Mouse (Mus musculus) heart, embryonic 10.5 days (tissue): Measurements from ENCODE around the gene H2-D1. TPM values are rescaled to one million over a fixed set of nuclear protein-coding genes. Genes with fewer than 3 reads are reported as not detected.
"Not testable (repeated sequence)": the region's sequence is repeated elsewhere in the genome, so short reads cannot be mapped to it uniquely, and the experiment has no call there.

Experiments
- DNase-seq: peaks from one replicate; pipeline ENCODE4 v3.0.0-alpha.2; 2017; ENCODE audit warnings: low spot score
- H3K27ac ChIP-seq: fragments of 300-500 bp; sonication (generic); 2 replicates; pipeline ENCODE4 v1.5.1; 2016; ENCODE audit warnings: mild to moderate bottlenecking
- H3K27me3 ChIP-seq: fragments of 300-500 bp; sonication (generic); 2 replicates; pipeline ENCODE4 v1.6.1; 2016; ENCODE audit warnings: mild to moderate bottlenecking; ENCODE audit not compliant: poor library complexity, insufficient read depth, severe bottlenecking
- H3K36me3 ChIP-seq: fragments of 300-500 bp; sonication (generic); 2 replicates; pipeline ENCODE4 v1.6.1; 2016; ENCODE audit warnings: mild to moderate bottlenecking, moderate library complexity
- H3K4me1 ChIP-seq: fragments of 300-500 bp; sonication (generic); 2 replicates; pipeline ENCODE4 v1.6.1; 2016; ENCODE audit warnings: mild to moderate bottlenecking
- H3K4me3 ChIP-seq: fragments of 300-500 bp; sonication (generic); 2 replicates; pipeline ENCODE4 v1.5.1; 2016; ENCODE audit warnings: mild to moderate bottlenecking, moderate library complexity
- H3K9me3 ChIP-seq: fragments of 300-500 bp; sonication (generic); 2 replicates; pipeline ENCODE4 v1.6.1; 2016; ENCODE audit warnings: mild to moderate bottlenecking, moderate library complexity
- WGBS: fragments of 180-500 bp; shearing (Covaris S2); methylation state at CpG from one replicate; pipeline ENCODE4 v1.1.7; 2016; 5-methylcytosine and 5-hydroxymethylcytosine counted together
- microRNA-seq: library from miRNA; unstranded; fragments of <30 nt; microRNA quantifications from one replicate; pipeline ENCODE4, GENCODE M21; 2017
- polyA plus RNA-seq: library from polyadenylated mRNA; unstranded; fragments of >200 nt; fragmentation: Nextera tagmentation; extraction: Ambion mirVana; gene quantifications from 2 replicates; pipeline ENCODE4 v1.2.1, GENCODE M21; 2016

Gene H2-D1
- polyA plus RNA-seq, 1 experiment from 2014 or later: 25.0 TPM

- peaks cover 29% of the 10 kb centered on the region for H3K27me3 ChIP-seq
- peak; percentile 72 for DNase-seq
- H3K9me3 ChIP-seq: no peaks in the 10 kb centered on the region
- H3K4me3 ChIP-seq: no peak overlapping the region
- no peaks in the 10 kb centered on the region for H3K36me3 ChIP-seq
- WGBS: 81% methylated on average over 10 of the region's 10 CpGs
- H3K4me1 ChIP-seq: 0 out of 2 replicates have a peak, but pooled peaks cover 5% of the 10 kb centered on the region
- H3K27ac ChIP-seq: no peak overlapping the region
Observed at GRCm38 (mm10) chr17:35303756-35304350, 41.3 kb downstream of the H2-D1 start.

GRCm38 (mm10) chr17:35304478-35304877, 41.9 kb downstream of the H2-D1 start:
- Histone ChIP-seq H3K4me1 (0 out of 2 replicates have a peak, but pooled peaks cover 5% of the 10 kb centered on the region), H3K9me3 (no peaks in the 10 kb centered on the region), H3K27ac (no peak overlapping the region), H3K4me3 (no peak overlapping the region), H3K27me3 (peaks cover 33% of the 10 kb centered on the region), H3K36me3 (no peaks in the 10 kb centered on the region)
- 73% methylated on average over 6 of the region's 6 CpGs for WGBS
- peak; percentile 68 for DNase-seq

GRCm38 (mm10) chr17:35304921-35305320, 42.4 kb downstream of the H2-D1 start:
- H3K4me3 ChIP-seq, H3K36me3 ChIP-seq, H3K9me3 ChIP-seq, H3K27ac ChIP-seq, H3K4me1 ChIP-seq: not testable (repeated sequence)
- peaks cover 38% of the 10 kb centered on the region for H3K27me3 ChIP-seq
- peak; percentile 60 for DNase-seq
- 77% methylated on average over 8 of the region's 8 CpGs for WGBS

Small RNA genes within 50 kb of the gene (microRNA-seq; reads per million reads assigned to microRNA genes)
- gene Mir6975 (2.3 reads per million), gene Mir8094 (0.76 reads per million)

Other genes starting within 250 kb of the H2-D1 start
- gene Vwa7, start 246.2 kb upstream of the H2-D1 start, polyA plus RNA-seq: 0.26 and 0.34 TPM in 2 replicates
- gene Sapcd1, start 234.7 kb upstream of the H2-D1 start, polyA plus RNA-seq: 3.3 and 4.0 TPM in 2 replicates
- gene Msh5, start 216.0 kb upstream of the H2-D1 start, polyA plus RNA-seq: 3.9 and 5.4 TPM in 2 replicates
- gene Clic1, start 212.8 kb upstream of the H2-D1 start, polyA plus RNA-seq: 374 and 380 TPM in 2 replicates
- 192 and 290 TPM in 2 replicates for gene Ddah2, start 203.7 kb upstream of the H2-D1 start, polyA plus RNA-seq
- not detected in 2 replicates for gene Ly6g6c, start 197.3 kb upstream of the H2-D1 start, polyA plus RNA-seq
- gene Mpig6b, start 196.5 kb upstream of the H2-D1 start, polyA plus RNA-seq: 0.63 and 1.0 TPM in 2 replicates
- 0.18 and 0.39 TPM in 2 replicates for gene Ly6g6e, start 185.8 kb upstream of the H2-D1 start, polyA plus RNA-seq
- gene Ly6g6d, start 184.7 kb upstream of the H2-D1 start, polyA plus RNA-seq: 2.5 and 2.6 TPM in 2 replicates
- gene Ly6g6f, start 177.1 kb upstream of the H2-D1 start, polyA plus RNA-seq: 0.91 and 1.0 TPM in 2 replicates
- 66.7 and 69.8 TPM in 2 replicates for gene Abhd16a, start 173.5 kb upstream of the H2-D1 start, polyA plus RNA-seq
- gene Ly6g5c, start 154.5 kb upstream of the H2-D1 start, polyA plus RNA-seq: not detected in 2 replicates
- 0.73 and 0.99 TPM in 2 replicates for gene Ly6g5b, start 147.3 kb upstream of the H2-D1 start, polyA plus RNA-seq
- gene Gpank1, start 141.3 kb upstream of the H2-D1 start, polyA plus RNA-seq: 17.1 and 24.5 TPM in 2 replicates
- 220 and 246 TPM in 2 replicates for gene Csnk2b, start 140.7 kb upstream of the H2-D1 start, polyA plus RNA-seq
- gene D17H6S53E, start 136.4 kb upstream of the H2-D1 start, polyA plus RNA-seq: 7.4 and 11.5 TPM in 2 replicates
- 3.0 and 72.5 TPM in 2 replicates for gene Apom, start 130.7 kb upstream of the H2-D1 start, polyA plus RNA-seq
- gene Bag6, start 127.6 kb upstream of the H2-D1 start, polyA plus RNA-seq: 51.4 and 65.5 TPM in 2 replicates
- gene Prrc2a, start 97.8 kb upstream of the H2-D1 start, polyA plus RNA-seq: 137 and 161 TPM in 2 replicates
- 0.85 and 2.1 TPM in 2 replicates for gene Aif1, start 86.7 kb upstream of the H2-D1 start, polyA plus RNA-seq
- 1.5 and 2.2 TPM in 2 replicates for gene Lst1, start 74.3 kb upstream of the H2-D1 start, polyA plus RNA-seq
- 0.15 TPM in 1 of 2 replicates, not detected in the other for gene Ltb, start 68.3 kb upstream of the H2-D1 start, polyA plus RNA-seq
- gene Tnf, start 60.7 kb upstream of the H2-D1 start, polyA plus RNA-seq: 0.15 TPM in 1 of 2 replicates, not detected in the other
- gene Lta, start 57.4 kb upstream of the H2-D1 start, polyA plus RNA-seq: not detected in 2 replicates
- gene Gm16181, start 41.9 kb upstream of the H2-D1 start, polyA plus RNA-seq: 0.30 TPM in 1 of 2 replicates, not detected in the other
- gene Atp6v1g2, start 29.1 kb upstream of the H2-D1 start, polyA plus RNA-seq: 6.5 and 10.1 TPM in 2 replicates
- gene Nfkbil1, start 26.9 kb upstream of the H2-D1 start, polyA plus RNA-seq: 8.4 and 10.4 TPM in 2 replicates
- gene Ddx39b, start 21.0 kb upstream of the H2-D1 start, polyA plus RNA-seq: 367 and 489 TPM in 2 replicates
- gene H2-Q1, start 57.7 kb downstream of the H2-D1 start, polyA plus RNA-seq: 0.80 and 1.2 TPM in 2 replicates
- gene H2-Q2, start 79.5 kb downstream of the H2-D1 start, polyA plus RNA-seq: 11.2 and 15.9 TPM in 2 replicates
- 1.8 and 2.1 TPM in 2 replicates for gene H2-Q4, start 116.9 kb downstream of the H2-D1 start, polyA plus RNA-seq
- 0.17 and 4.9 TPM in 2 replicates for gene H2-Q6, start 162.1 kb downstream of the H2-D1 start, polyA plus RNA-seq
- 2.2 and 12.2 TPM in 2 replicates for gene H2-Q7, start 176.4 kb downstream of the H2-D1 start, polyA plus RNA-seq
- gene H2-Q10, start 207.4 kb downstream of the H2-D1 start, polyA plus RNA-seq: 0.25 and 4.7 TPM in 2 replicates
- gene Pou5f1, start 243.3 kb downstream of the H2-D1 start, polyA plus RNA-seq: 0.09 TPM in 1 of 2 replicates, not detected in the other